Mouse (Mus musculus) liver, embryonic 16.5 days (tissue): Measurements from ENCODE around the gene Anxa5. TPM values are rescaled to one million over a fixed set of nuclear protein-coding genes. Genes with fewer than 3 reads are reported as not detected.

Source experiments
- ATAC-seq: fragments of 200-750 bp; cut with Nextera tagmentation; 2 replicates; pipeline ENCODE4 v1.8.0; 2017; ENCODE audit warnings: low read depth, mild to moderate bottlenecking, moderate number of reproducible peaks, moderate library complexity
- H3K27ac ChIP-seq: fragments of 300-500 bp; sonication (generic); 2 replicates; pipeline ENCODE4 v1.5.1; 2014; ENCODE audit warnings: mild to moderate bottlenecking, low read length
- H3K27me3 ChIP-seq: fragments of 300-500 bp; sonication (generic); 2 replicates; pipeline ENCODE4 v1.6.1; 2014; ENCODE audit warnings: low read depth, low read length, mixed read lengths; ENCODE audit not compliant: control insufficient read depth, insufficient read depth
- H3K36me3 ChIP-seq: fragments of 300-500 bp; sonication (generic); 2 replicates; pipeline ENCODE4 v1.6.1; 2014; ENCODE audit warnings: mild to moderate bottlenecking; ENCODE audit not compliant: control insufficient read depth, insufficient read depth
- H3K4me1 ChIP-seq: fragments of 300-500 bp; sonication (generic); 2 replicates; pipeline ENCODE4 v1.6.1; 2014; ENCODE audit warnings: low read depth, low read length, mixed read lengths; ENCODE audit not compliant: control insufficient read depth
- H3K4me2 ChIP-seq: fragments of 300-500 bp; sonication (generic); 2 replicates; pipeline ENCODE4 v1.6.1; 2014; ENCODE audit warnings: low read depth, low read length, mixed read lengths
- H3K4me3 ChIP-seq: fragments of 300-500 bp; sonication (generic); 2 replicates; pipeline ENCODE4 v1.5.1; 2014; ENCODE audit warnings: low read depth, mild to moderate bottlenecking, low read length
- H3K9ac ChIP-seq: fragments of 300-500 bp; sonication (generic); 2 replicates; pipeline ENCODE4 v1.6.1; 2014; ENCODE audit warnings: low read depth, low read length
- H3K9me3 ChIP-seq: fragments of 300-500 bp; sonication (generic); replicated peaks from 2 replicates; pipeline ENCODE4 v1.6.1; 2016; ENCODE audit warnings: low read length; ENCODE audit not compliant: control insufficient read depth
- WGBS: fragments of 180-500 bp; shearing (Covaris S2); extraction: QIAGEN DNeasy Blood & Tissue Kit; methylation state at CpG from one replicate; pipeline ENCODE4 v1.1.7; 2014; ENCODE audit not compliant: insufficient replicate concordance; 5-methylcytosine and 5-hydroxymethylcytosine counted together
- polyA plus RNA-seq: library from polyadenylated mRNA; unstranded; fragments of >200 nt; fragmentation: Nextera tagmentation; extraction: Ambion mirVana; gene quantifications from 2 replicates; pipeline ENCODE4 v1.2.1, GENCODE M21; 2015

The Anxa5 gene
- polyA plus RNA-seq, 1 experiment from 2014 or later = 80.2 TPM

- H3K9ac ChIP-seq = no peak overlapping the region
- no peaks in the 10 kb centered on the region for H3K36me3 ChIP-seq
- no peak; the same call in 1 of the 2 replicates for ATAC-seq
- no peak overlapping the region for H3K4me2 ChIP-seq
- H3K9me3 ChIP-seq = no peaks in the 10 kb centered on the region
- 35% methylated on average over 11 of the region's 11 CpGs for WGBS
- H3K4me3 ChIP-seq = no peak overlapping the region
- peaks cover 3% of the 10 kb centered on the region; the same call in 1 of the 2 replicates for H3K4me1 ChIP-seq
- H3K27ac ChIP-seq = 0 out of 2 replicates have a peak overlapping the region, but pooled peaks have one; percentile 1
- no peaks in the 10 kb centered on the region for H3K27me3 ChIP-seq
Measured at GRCm38 (mm10) chr3:36481776-36482193, 6.1 kb upstream of the Anxa5 start.

GRCm38 (mm10) chr3:36480486-36480885 lies 4.8 kb upstream of the Anxa5 start:
- Histone ChIP-seq H3K27ac (no peak overlapping the region), H3K36me3 (no peaks in the 10 kb centered on the region), H3K9me3 (no peaks in the 10 kb centered on the region), H3K4me2 (no peak overlapping the region), H3K27me3 (no peaks in the 10 kb centered on the region), H3K4me1 (peaks cover 5% of the 10 kb centered on the region), H3K9ac (no peak overlapping the region), H3K4me3 (no peak overlapping the region)
- ATAC-seq = no peak
- 60% methylated on average over 2 of the region's 2 CpGs for WGBS

GRCm38 (mm10) chr3:36478776-36479175 lies 3.1 kb upstream of the Anxa5 start:
- no peak overlapping the region for H3K27ac ChIP-seq
- H3K36me3 ChIP-seq = no peaks in the 10 kb centered on the region
- H3K4me1 ChIP-seq = peaks cover 11% of the 10 kb centered on the region
- H3K4me3 ChIP-seq = no peak overlapping the region
- H3K27me3 ChIP-seq = no peaks in the 10 kb centered on the region
- no peak overlapping the region for H3K9ac ChIP-seq
- no peak overlapping the region for H3K4me2 ChIP-seq
- no peak for ATAC-seq
- 71% methylated on average over 8 of the region's 8 CpGs for WGBS
- no peaks in the 10 kb centered on the region for H3K9me3 ChIP-seq

GRCm38 (mm10) chr3:36476261-36477155 lies 814 bp upstream of the Anxa5 start:
- H3K27ac ChIP-seq = peak overlapping the region; percentile 45; the same call in 1 of the 2 replicates
- peaks cover 13% of the 10 kb centered on the region for H3K4me1 ChIP-seq
- WGBS = 36% methylated on average over 20 of the region's 20 CpGs
- H3K4me3 ChIP-seq = peak overlapping the region; percentile 68
- H3K9me3 ChIP-seq = no peaks in the 10 kb centered on the region
- H3K4me2 ChIP-seq = peak overlapping the region; percentile 74
- no peaks in the 10 kb centered on the region for H3K36me3 ChIP-seq
- H3K9ac ChIP-seq = peak overlapping the region; percentile 62
- ATAC-seq = no peak
- no peaks in the 10 kb centered on the region for H3K27me3 ChIP-seq

GRCm38 (mm10) chr3:36474938-36475483 lies 683 bp downstream of the Anxa5 start:
- no peak for ATAC-seq
- H3K36me3 ChIP-seq = no peaks in the 10 kb centered on the region
- H3K27me3 ChIP-seq = no peaks in the 10 kb centered on the region
- H3K9ac ChIP-seq = peak overlapping the region; percentile 64
- H3K4me3 ChIP-seq = peak overlapping the region; percentile 68
- peaks cover 13% of the 10 kb centered on the region for H3K4me1 ChIP-seq
- H3K27ac ChIP-seq = peak overlapping the region; percentile 62
- WGBS = under 1% methylated on average over 24 of the region's 24 CpGs
- H3K4me2 ChIP-seq = peak overlapping the region; percentile 74
- H3K9me3 ChIP-seq = no peaks in the 10 kb centered on the region

- peak overlapping the region; percentile 74 for H3K4me2 ChIP-seq
- no peaks in the 10 kb centered on the region for H3K9me3 ChIP-seq
- H3K4me3 ChIP-seq = peak overlapping the region; percentile 68
- H3K27ac ChIP-seq = no peak overlapping the region
- H3K27me3 ChIP-seq = no peaks in the 10 kb centered on the region
- 61% methylated on average over 5 of the region's 5 CpGs for WGBS
- no peak overlapping the region for H3K9ac ChIP-seq
- no peak for ATAC-seq
- peaks cover 13% of the 10 kb centered on the region for H3K4me1 ChIP-seq
- H3K36me3 ChIP-seq = no peaks in the 10 kb centered on the region
Measured at GRCm38 (mm10) chr3:36474421-36474820, 1.3 kb downstream of the Anxa5 start.

GRCm38 (mm10) chr3:36473222-36473621 lies 2.5 kb downstream of the Anxa5 start:
- H3K27ac ChIP-seq = no peak overlapping the region
- no peak for ATAC-seq
- no peaks in the 10 kb centered on the region for H3K36me3 ChIP-seq
- no peak overlapping the region for H3K4me2 ChIP-seq
- WGBS = 53% methylated on average over 5 of the region's 5 CpGs
- H3K27me3 ChIP-seq = no peaks in the 10 kb centered on the region
- H3K4me1 ChIP-seq = peaks cover 13% of the 10 kb centered on the region
- H3K9ac ChIP-seq = no peak overlapping the region
- no peaks in the 10 kb centered on the region for H3K9me3 ChIP-seq
- H3K4me3 ChIP-seq = no peak overlapping the region

- Histone ChIP-seq H3K9ac (no peak overlapping the region), H3K4me2 (no peak overlapping the region), H3K27ac (no peak overlapping the region), H3K27me3 (no peaks in the 10 kb centered on the region), H3K4me3 (no peak overlapping the region), H3K4me1 (peaks cover 13% of the 10 kb centered on the region), H3K9me3 (no peaks in the 10 kb centered on the region), H3K36me3 (no peaks in the 10 kb centered on the region)
- no peak for ATAC-seq
- WGBS = 54% methylated on average over 4 of the region's 4 CpGs
Measured at GRCm38 (mm10) chr3:36471856-36472255, 3.8 kb downstream of the Anxa5 start.

- Histone ChIP-seq H3K4me2 (no peak overlapping the region), H3K27me3 (no peaks in the 10 kb centered on the region), H3K27ac (no peak overlapping the region), H3K36me3 (no peaks in the 10 kb centered on the region), H3K4me1 (peaks cover 3% of the 10 kb centered on the region; the same call in 1 of the 2 replicates), H3K9ac (no peak overlapping the region), H3K9me3 (no peaks in the 10 kb centered on the region), H3K4me3 (no peak overlapping the region)
- ATAC-seq = peak; percentile 37; the same call in 1 of the 2 replicates
- WGBS = 40% methylated on average over 2 of the region's 2 CpGs
Measured at GRCm38 (mm10) chr3:36468871-36469270, 6.8 kb downstream of the Anxa5 start.
